Mouse (Mus musculus) CH12.LX (cell line): Measurements from ENCODE around the gene Bmpr1a. TPM values are rescaled to one million over a fixed set of nuclear protein-coding genes. Genes with fewer than 3 reads are reported as not detected.

Experiments used
- DNase-seq: peaks from one replicate; pipeline ENCODE4 v3.0.0-alpha.2; 2013; ENCODE audit errors: extremely low read depth
- H3K27ac ChIP-seq: 2 replicates; pipeline ENCODE4 v1.5.1; 2012; ENCODE audit warnings: low read depth, mild to moderate bottlenecking, control low read depth, moderate library complexity; ENCODE audit not compliant: insufficient read depth
- H3K27me3 ChIP-seq: replicated peaks from 2 replicates; pipeline ENCODE3; 2012; ENCODE audit warnings: inconsistent platforms
- H3K36me3 ChIP-seq, 2 experiments: replicated peaks in 1 of 2; 2 replicates each; pipeline versions ENCODE3 to v1.6.1; 2012; ENCODE audit warnings: inconsistent platforms in 1 of 2, low read length in 1 of 2, mild to moderate bottlenecking in 1 of 2, mixed read lengths in 1 of 2, moderate library complexity in 1 of 2; ENCODE audit not compliant: control insufficient read depth in 1 of 2, insufficient read depth in 1 of 2
- H3K4me1 ChIP-seq, 2 experiments: 2 replicates each; pipeline ENCODE4 v1.6.1; 2012; ENCODE audit warnings: inconsistent platforms in 1 of 2, moderate library complexity in 1 of 2; ENCODE audit not compliant: insufficient read depth in 2 of 2, control insufficient read depth in 1 of 2
- H3K4me2 ChIP-seq: 2 replicates; pipeline ENCODE4 v1.6.1; 2012; ENCODE audit warnings: low read depth, mild to moderate bottlenecking, control low read depth; ENCODE audit not compliant: poor library complexity, insufficient read depth, severe bottlenecking
- H3K4me3 ChIP-seq, 3 experiments: fragments of 150-350 bp in 1 of 3; sonication (generic) in 1 of 3; replicated peaks in 1 of 3; 2 replicates each; pipeline versions ENCODE3 to v1.5.1; 2011 to 2012; ENCODE audit warnings: low read depth in 2 of 3, low read length in 2 of 3, mild to moderate bottlenecking in 2 of 3, moderate library complexity in 2 of 3, control low read depth in 1 of 3, improper control_type of control experiment in 1 of 3, inconsistent platforms in 1 of 3, mixed read lengths in 1 of 3; ENCODE audit not compliant: poor library complexity in 1 of 3
- H3K79me2 ChIP-seq: replicated peaks from 2 replicates; pipeline ENCODE4 v1.6.1; 2012; ENCODE audit warnings: mild to moderate bottlenecking, moderate library complexity; ENCODE audit not compliant: control insufficient read depth, poor library complexity, insufficient read depth, severe bottlenecking; ENCODE audit errors: extremely low read depth
- H3K9ac ChIP-seq: 2 replicates; pipeline ENCODE4 v1.6.1; 2012; ENCODE audit warnings: low read depth, mild to moderate bottlenecking, control low read depth, moderate library complexity; ENCODE audit not compliant: insufficient read depth
- H3K9me3 ChIP-seq: replicated peaks from 2 replicates; pipeline ENCODE3; 2012; ENCODE audit warnings: low read length, inconsistent platforms, mixed read lengths
- BHLHE40 ChIP-seq: IDR thresholded peaks from 2 replicates; pipeline ENCODE4 v1.6.1; 2011; ENCODE audit warnings: mild to moderate bottlenecking, low read depth, low read length, improper control_type of control experiment
- CHD2 ChIP-seq: IDR thresholded peaks from 2 replicates; pipeline ENCODE4 v1.6.1; 2011; ENCODE audit warnings: low read length, improper control_type of control experiment
- CTCF ChIP-seq, 2 experiments: IDR thresholded peaks in 1 of 2; conservative IDR thresholded peaks in 1 of 2; 2 replicates each; pipeline ENCODE4 v1.5.1; 2011 to 2012; ENCODE audit warnings: low read depth in 2 of 2, low read length in 2 of 2, improper control_type of control experiment in 1 of 2, inconsistent platforms in 1 of 2, mild to moderate bottlenecking in 1 of 2, moderate library complexity in 1 of 2
- E2F4 ChIP-seq: IDR thresholded peaks from 2 replicates; pipeline ENCODE4 v1.6.1; 2011; ENCODE audit warnings: low read depth, low read length, improper control_type of control experiment; ENCODE audit not compliant: insufficient replicate concordance
- EP300 ChIP-seq: IDR thresholded peaks from 2 replicates; pipeline ENCODE4 v1.6.1; 2011; ENCODE audit warnings: low read length, improper control_type of control experiment
- ETS1 ChIP-seq: conservative IDR thresholded peaks from 2 replicates; pipeline ENCODE4 v1.6.1; 2012; ENCODE audit warnings: low read depth, mild to moderate bottlenecking, inconsistent platforms, low read length, improper control_type of control experiment, moderate library complexity
- GABPA ChIP-seq: IDR thresholded peaks from 2 replicates; pipeline ENCODE4 v1.6.1; 2012; ENCODE audit warnings: low read depth, low read length, improper control_type of control experiment, inconsistent platforms; ENCODE audit not compliant: insufficient replicate concordance
- HCFC1 ChIP-seq: IDR thresholded peaks from 2 replicates; pipeline ENCODE4 v1.6.1; 2012; ENCODE audit warnings: low read depth, mild to moderate bottlenecking, inconsistent platforms, low read length, improper control_type of control experiment
- KAT2A ChIP-seq: IDR thresholded peaks from 2 replicates; pipeline ENCODE4 v1.6.1; 2012; ENCODE audit warnings: low read length, improper control_type of control experiment, inconsistent platforms; ENCODE audit not compliant: insufficient replicate concordance
- MAFK ChIP-seq: IDR thresholded peaks from 2 replicates; pipeline ENCODE4 v1.6.1; 2011; ENCODE audit warnings: low read length, improper control_type of control experiment; ENCODE audit not compliant: insufficient replicate concordance
- MAX ChIP-seq: IDR thresholded peaks from 2 replicates; pipeline ENCODE4 v1.6.1; 2011; ENCODE audit warnings: low read length, improper control_type of control experiment
- MAZ ChIP-seq: IDR thresholded peaks from 2 replicates; pipeline ENCODE4 v1.6.1; 2012; ENCODE audit warnings: low read depth, mild to moderate bottlenecking, inconsistent platforms, low read length, improper control_type of control experiment, moderate library complexity
- MEF2A ChIP-seq: IDR thresholded peaks from 2 replicates; pipeline ENCODE4 v1.6.1; 2014; ENCODE audit warnings: low read depth, mild to moderate bottlenecking, inconsistent platforms, low read length, improper control_type of control experiment, borderline replicate concordance
- MYC ChIP-seq: IDR thresholded peaks from 2 replicates; pipeline ENCODE4 v1.6.1; 2011; ENCODE audit warnings: low read depth, mild to moderate bottlenecking, improper control_type of control experiment, low read length
- NELFE ChIP-seq: IDR thresholded peaks from 2 replicates; pipeline ENCODE4 v1.6.1; 2011; ENCODE audit warnings: low read depth, low read length, improper control_type of control experiment
- NRF1 ChIP-seq: IDR thresholded peaks from 2 replicates; pipeline ENCODE4 v1.6.1; 2014; ENCODE audit warnings: low read depth, mild to moderate bottlenecking, inconsistent platforms, low read length, improper control_type of control experiment, moderate library complexity
- PAX5 ChIP-seq: IDR thresholded peaks from 2 replicates; pipeline ENCODE4 v1.6.1; 2012; ENCODE audit warnings: low read length, inconsistent platforms, mixed read lengths
- POLR2A ChIP-seq: IDR thresholded peaks from 2 replicates; pipeline ENCODE4 v1.6.1; 2011; ENCODE audit warnings: low read depth, mild to moderate bottlenecking, improper control_type of control experiment, low read length
- POLR2AphosphoS2 ChIP-seq: IDR thresholded peaks from 2 replicates; pipeline ENCODE4 v1.6.1; 2011; ENCODE audit warnings: low read depth, low read length, improper control_type of control experiment
- RCOR1 ChIP-seq: conservative IDR thresholded peaks from 2 replicates; pipeline ENCODE4 v1.6.1; 2012; ENCODE audit warnings: low read depth, mild to moderate bottlenecking, inconsistent platforms, low read length, improper control_type of control experiment
- SIN3A ChIP-seq: IDR thresholded peaks from 2 replicates; pipeline ENCODE4 v1.6.1; 2012; ENCODE audit warnings: low read length, improper control_type of control experiment, inconsistent platforms
- SMC3 ChIP-seq: IDR thresholded peaks from 2 replicates; pipeline ENCODE4 v1.6.1; 2011; ENCODE audit warnings: low read depth, low read length, improper control_type of control experiment
- UBTF ChIP-seq: IDR thresholded peaks from 2 replicates; pipeline ENCODE4 v1.6.1; 2012; ENCODE audit warnings: low read depth, mild to moderate bottlenecking, inconsistent platforms, low read length, improper control_type of control experiment, moderate library complexity
- USF1 ChIP-seq: IDR thresholded peaks from 2 replicates; pipeline ENCODE4 v1.6.1; 2014; ENCODE audit warnings: low read depth, mild to moderate bottlenecking, inconsistent platforms, low read length, improper control_type of control experiment
- ZC3H11A ChIP-seq: IDR thresholded peaks from 2 replicates; pipeline ENCODE4 v1.6.1; 2012; ENCODE audit warnings: low read depth, mild to moderate bottlenecking, inconsistent platforms, low read length, improper control_type of control experiment
- ZKSCAN1 ChIP-seq: IDR thresholded peaks from 2 replicates; pipeline ENCODE4 v1.6.1; 2012; ENCODE audit warnings: low read depth, inconsistent platforms, low read length, improper control_type of control experiment, borderline replicate concordance
- ZMIZ1 ChIP-seq: IDR thresholded peaks from 2 replicates; pipeline ENCODE4 v1.6.1; 2012; ENCODE audit warnings: low read depth, mild to moderate bottlenecking, inconsistent platforms, low read length, improper control_type of control experiment
- ZNF384 ChIP-seq: IDR thresholded peaks from 2 replicates; pipeline ENCODE4 v1.6.1; 2012; ENCODE audit warnings: low read depth, low read length, improper control_type of control experiment, inconsistent platforms
- dilution Hi-C: fragments of 300-500 bp; cut with MboI; formaldehyde crosslinking; loops from 2 replicates; pipeline ENCODE4 v1.14.3; 2020; ENCODE audit warnings: low sequenced_read_pairs; ENCODE audit not compliant: extremely low pct_unique_long_range_greater_than_20kb, extremely low pct_ligation_motif_present
- in situ Hi-C: fragments of 300-500 bp; cut with MboI; formaldehyde crosslinking; loops from 3 replicates; pipeline ENCODE4 v1.14.3; 2019; ENCODE audit warnings: low sequenced_read_pairs, low pct_ligation_motif_present, low pct_unique_long_range_greater_than_20kb, mixed read lengths
- polyA plus RNA-seq: library from polyadenylated mRNA; unstranded; fragments of >175 nt; gene quantifications from 2 replicates; pipeline ENCODE4 v1.2.1, GENCODE M21; 2012; ENCODE audit warnings: low read depth; ENCODE audit not compliant: insufficient read length
- total RNA-seq, 2 experiments: library from RNA; depleted of rRNA; stranded (reverse); fragments of 300-350 nt in 1 of 2; fragments of >200 nt in 1 of 2; gene quantifications; 2 replicates each; pipeline ENCODE4 v1.2.3; 2012 to 2014

Gene Bmpr1a
- total and polyA plus RNA-seq, 3 experiments: 26.2 to 46.7 (median 30.1) TPM

GRCm38 (mm10) chr14:34502475-34503324, 441 bp downstream of the Bmpr1a start (continued):
- TF ChIP-seq HCFC1 (0 out of 2 replicates have a peak, but pooled peaks have one; percentile 16), NELFE (peak; percentile 56; the same call in 1 of the 2 replicates), MYC (0 out of 2 replicates have a peak, but pooled peaks have one; percentile 29), E2F4 (no peak), PAX5 (no peak), ZNF384 (no peak), UBTF (peak; percentile 94; the same call in 1 of the 2 replicates), GABPA (no peak), SIN3A (no peak), MAX (peak; percentile 60; the same call in 1 of the 2 replicates), KAT2A (no peak), POLR2A (peak; percentile 74), USF1 (no peak), RCOR1 (no peak), EP300 (no peak), SMC3 (no peak; the same call in 1 of the 2 replicates), CTCF (conservative IDR thresholded peaks at IDR 0.05 in 1 of 2, IDR thresholded peaks at IDR 0.05 in 1 of 2; ENCODE audit: low read depth in 2 of 2, low read length in 2 of 2) (no peak), MEF2A (no peak), MAZ (no peak)

DNA sequence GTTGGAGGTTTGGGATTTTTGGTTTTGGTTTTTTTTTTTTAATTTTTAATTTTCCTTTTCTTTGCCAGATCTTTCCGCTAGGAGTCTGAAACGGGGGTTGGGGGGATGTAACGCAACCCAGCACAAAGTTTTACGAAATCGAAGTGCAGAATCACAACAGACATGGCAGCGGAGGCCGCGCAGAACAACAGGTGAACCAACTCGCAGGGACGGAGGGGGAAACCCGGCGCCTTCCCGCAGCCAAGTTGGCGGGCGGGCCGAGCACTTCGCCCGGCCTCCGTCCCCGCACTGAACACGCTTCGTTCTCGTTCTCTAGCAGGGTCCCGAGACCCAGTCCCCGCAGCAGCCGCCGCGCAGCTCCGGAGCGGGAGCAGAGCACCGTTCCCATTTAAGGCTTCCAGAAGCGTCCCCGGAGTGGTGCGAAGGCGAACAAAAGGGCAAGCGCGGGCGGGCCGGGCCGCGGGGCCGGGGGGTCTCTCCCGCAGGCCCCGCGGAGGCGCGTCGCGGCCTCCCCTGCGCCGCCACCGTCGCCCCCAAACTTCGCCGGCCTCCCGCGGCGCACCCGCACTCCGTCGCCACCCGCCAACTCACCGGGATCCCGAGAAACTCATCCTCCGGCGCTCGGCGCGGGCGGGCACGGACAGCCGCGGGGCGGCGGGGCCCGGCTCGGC, 1.2 kb downstream of the Bmpr1a start:
- DNase-seq: no peak
- no peak for TF ChIP-seq ETS1
- TF ChIP-seq POLR2AphosphoS2: no peak
- no peak for TF ChIP-seq GABPA
- peak; percentile 34; the same call in 1 of the 2 replicates for TF ChIP-seq ZNF384
- no peak for TF ChIP-seq SMC3
- TF ChIP-seq ZKSCAN1: no peak
- TF ChIP-seq CTCF (conservative IDR thresholded peaks at IDR 0.05 in 1 of 2, IDR thresholded peaks at IDR 0.05 in 1 of 2; ENCODE audit: low read depth in 2 of 2, low read length in 2 of 2): no peak
- no peak for TF ChIP-seq NRF1
- no peak for TF ChIP-seq ZMIZ1
- TF ChIP-seq HCFC1: no peak
- no peak for TF ChIP-seq KAT2A
- no peak for TF ChIP-seq POLR2A
- TF ChIP-seq ZC3H11A: no peak
- no peak for TF ChIP-seq MAX
- TF ChIP-seq MAFK: no peak
- no peak for TF ChIP-seq MEF2A
- no peak for TF ChIP-seq CHD2
- TF ChIP-seq UBTF: peak; percentile 98
- TF ChIP-seq BHLHE40: no peak
- TF ChIP-seq SIN3A: peak; percentile 43; the same call in 1 of the 2 replicates
- H3K4me1 ChIP-seq: peaks cover 0 to 47% of the 10 kb centered on the region in 2 experiments; a peak in 3 of 4 replicates
- H3K9me3 ChIP-seq: no peaks in the 10 kb centered on the region
- H3K9ac ChIP-seq: peak overlapping the region; percentile 84
- no peaks in the 10 kb centered on the region for H3K36me3 ChIP-seq
- in situ Hi-C loops: loop anchor here (5.0 kb wide), 1 partner anchor 45 kb away; no protein-coding TSS in a partner anchor
- dilution Hi-C loops: no loop called here
- no peaks in the 10 kb centered on the region for H3K27me3 ChIP-seq
- peak overlapping the region; percentile 87 to 93 (median 92) for H3K4me3 ChIP-seq
- H3K27ac ChIP-seq: peak overlapping the region; percentile 65
- peaks cover 45% of the 10 kb centered on the region for H3K79me2 ChIP-seq
- H3K4me2 ChIP-seq: no peak overlapping the region
